Mouse (Mus musculus): Measurements from ENCODE around the gene Ddx50. TPM values are rescaled to one million over a fixed set of nuclear protein-coding genes. Genes with fewer than 3 reads are reported as not detected.

Ddx50 gene
- 31.2 and 44.2 TPM in 2 replicates for polyA plus RNA-seq (2012)

GRCm38 (mm10) chr10:62650881-62651810, at the start of gene Ddx50:
Gene Ddx50, minus strand, starts transcription at chr10:62651218.
- no peak for TF ChIP-seq GATA1 (IDR thresholded peaks at IDR 0.05; ENCODE audit: low read length)

GRCm38 (mm10) chr10:62692771-62693170, 41.8 kb upstream of the Ddx50 start:
- TF ChIP-seq GATA1 (IDR thresholded peaks at IDR 0.05; ENCODE audit: low read length) = no peak

- TF ChIP-seq GATA1 (IDR thresholded peaks at IDR 0.05; ENCODE audit: low read length) = no peak
Observed at GRCm38 (mm10) chr10:62692244-62692643, 41.2 kb upstream of the Ddx50 start.

DNA sequence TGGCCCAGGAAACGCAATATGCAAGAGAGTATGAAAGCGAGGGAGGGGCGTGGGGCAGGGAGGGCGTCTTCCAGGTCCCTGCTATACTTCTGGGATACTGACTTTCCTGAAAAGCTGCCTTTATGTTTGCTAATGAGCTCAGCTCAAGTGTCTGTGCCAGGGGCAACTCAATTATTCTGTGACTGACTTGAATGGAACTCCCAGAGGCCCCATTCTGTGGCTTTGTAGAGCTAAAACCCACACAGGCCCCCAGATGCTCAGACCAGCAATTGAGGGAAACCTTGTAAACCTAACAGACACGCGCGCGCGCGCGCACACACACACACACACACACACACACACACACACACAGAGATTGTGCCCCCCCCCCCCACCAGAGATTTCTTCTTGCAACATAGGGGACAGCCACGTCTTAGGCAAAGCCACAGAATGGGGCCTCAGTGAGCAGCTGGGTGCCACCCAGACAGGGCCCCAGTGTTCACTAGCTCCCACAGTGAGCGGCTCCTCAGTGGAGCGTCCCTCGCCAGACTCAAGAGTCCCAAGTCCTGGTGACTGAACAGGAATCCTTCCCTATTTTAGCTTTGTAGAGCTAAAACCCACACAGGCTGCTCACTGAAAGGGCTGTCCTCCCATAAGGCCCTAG, 36.1 kb upstream of the Ddx50 start:
- no peak for TF ChIP-seq GATA1 (IDR thresholded peaks at IDR 0.05; ENCODE audit: low read length)

- TF ChIP-seq GATA1 (IDR thresholded peaks at IDR 0.05; ENCODE audit: low read length) = no peak
Observed at GRCm38 (mm10) chr10:62683043-62683442, 32.0 kb upstream of the Ddx50 start.

DNA sequence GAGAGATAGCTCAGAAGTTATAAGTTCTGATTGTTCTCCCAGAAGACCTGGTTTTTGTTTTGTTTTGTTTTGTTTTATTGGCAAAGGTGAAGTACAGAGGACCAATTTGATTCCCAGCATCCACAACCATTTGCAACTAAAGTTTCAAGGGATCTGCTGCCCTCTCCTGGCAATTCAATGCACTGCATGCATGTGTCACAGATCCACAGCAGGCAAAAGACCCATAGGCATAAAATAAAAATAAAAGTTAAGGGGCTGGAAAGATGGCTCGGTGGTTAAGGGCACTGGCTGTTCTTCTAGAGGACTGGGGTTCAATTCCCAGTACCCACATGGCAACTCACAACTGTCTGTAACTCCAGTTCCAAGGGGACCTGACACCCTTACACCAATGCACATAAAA, 28.8 kb upstream of the Ddx50 start:
- no peak for TF ChIP-seq GATA1 (IDR thresholded peaks at IDR 0.05; ENCODE audit: low read length)

DNA sequence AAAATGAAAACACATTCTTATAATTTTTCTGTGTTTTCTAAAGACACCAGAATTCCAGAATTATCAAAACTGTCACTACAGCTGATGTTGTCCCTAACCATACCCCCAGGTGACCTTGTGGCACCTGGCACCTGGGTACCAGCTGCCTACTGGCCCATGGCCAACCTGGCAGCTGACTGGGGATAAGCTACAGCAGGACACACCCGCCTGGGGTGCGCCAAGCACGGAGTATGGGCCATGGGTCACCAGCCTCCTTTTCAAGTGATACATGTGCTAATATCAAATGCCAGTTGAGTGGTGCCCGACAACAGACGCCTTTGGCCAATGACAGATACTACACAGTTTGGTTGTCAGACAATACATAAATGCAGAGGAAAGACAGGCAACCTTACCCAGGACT, 26.3 kb upstream of the Ddx50 start:
- TF ChIP-seq GATA1 (IDR thresholded peaks at IDR 0.05; ENCODE audit: low read length) = no peak

DNA sequence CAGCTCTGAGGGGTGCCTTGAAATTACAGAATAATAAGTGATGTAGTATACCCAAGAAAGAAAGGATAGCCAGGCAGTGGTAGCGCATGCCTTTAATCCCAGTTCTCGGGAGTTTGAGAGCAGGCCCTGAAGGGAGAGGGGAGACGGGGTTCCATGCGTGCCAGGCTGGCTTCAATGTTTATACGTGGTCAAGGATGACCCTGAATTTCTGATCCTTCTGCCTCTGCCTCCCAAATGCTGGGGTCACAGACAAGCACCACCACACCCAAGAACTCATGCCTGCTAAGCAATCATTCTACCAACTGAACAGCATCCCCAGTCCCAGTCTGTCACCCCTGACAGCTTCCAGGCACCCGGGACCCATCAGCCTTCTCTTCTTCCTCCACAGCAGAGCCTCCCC, 25.2 kb upstream of the Ddx50 start:
- TF ChIP-seq GATA1 (IDR thresholded peaks at IDR 0.05; ENCODE audit: low read length) = no peak

DNA sequence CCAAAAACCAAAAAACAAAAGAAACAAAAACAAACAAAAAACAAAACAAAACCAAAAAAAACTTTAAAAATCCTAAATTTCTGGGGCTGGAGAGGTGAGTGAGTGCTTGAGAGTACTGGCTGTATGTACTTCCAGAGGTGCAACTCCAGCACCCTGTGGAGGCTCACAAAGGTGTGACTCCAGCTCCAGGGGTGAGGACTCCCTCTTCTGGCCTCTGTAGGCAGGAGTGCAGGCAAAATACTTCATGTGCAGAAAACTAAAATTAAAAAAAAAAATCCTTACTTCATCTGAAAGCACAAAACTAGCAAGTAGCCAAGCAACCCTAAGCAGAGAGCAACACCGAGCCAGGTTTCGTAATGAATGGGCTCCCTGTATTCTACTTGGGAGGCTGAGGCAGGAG, 21.3 kb upstream of the Ddx50 start:
- TF ChIP-seq GATA1 (IDR thresholded peaks at IDR 0.05; ENCODE audit: low read length) = no peak

GRCm38 (mm10) chr10:62669245-62669644, 18.2 kb upstream of the Ddx50 start:
- TF ChIP-seq GATA1 (IDR thresholded peaks at IDR 0.05; ENCODE audit: low read length) = no peak

DNA sequence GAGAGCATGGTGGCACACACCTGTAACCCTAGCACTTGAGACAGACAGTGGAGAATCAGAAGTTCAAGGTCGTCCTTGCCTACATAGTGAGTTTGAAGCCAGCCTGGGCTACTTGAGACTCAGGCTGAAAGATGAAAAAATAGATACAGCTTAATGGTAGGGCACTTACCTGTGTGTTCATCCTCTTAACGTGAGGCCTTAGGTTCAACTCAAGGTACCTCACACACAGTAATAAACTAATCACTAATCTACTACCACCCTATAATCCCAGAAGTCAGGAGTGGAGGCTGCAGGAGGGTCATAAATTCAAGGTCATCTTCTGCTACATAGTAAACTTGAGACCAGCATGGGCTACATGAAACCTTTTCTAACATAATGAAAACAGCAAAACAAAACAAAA, 17.4 kb upstream of the Ddx50 start:
- TF ChIP-seq GATA1 (IDR thresholded peaks at IDR 0.05; ENCODE audit: low read length) = no peak

GRCm38 (mm10) chr10:62668043-62668442, 17.0 kb upstream of the Ddx50 start:
- TF ChIP-seq GATA1 (IDR thresholded peaks at IDR 0.05; ENCODE audit: low read length) = no peak

DNA sequence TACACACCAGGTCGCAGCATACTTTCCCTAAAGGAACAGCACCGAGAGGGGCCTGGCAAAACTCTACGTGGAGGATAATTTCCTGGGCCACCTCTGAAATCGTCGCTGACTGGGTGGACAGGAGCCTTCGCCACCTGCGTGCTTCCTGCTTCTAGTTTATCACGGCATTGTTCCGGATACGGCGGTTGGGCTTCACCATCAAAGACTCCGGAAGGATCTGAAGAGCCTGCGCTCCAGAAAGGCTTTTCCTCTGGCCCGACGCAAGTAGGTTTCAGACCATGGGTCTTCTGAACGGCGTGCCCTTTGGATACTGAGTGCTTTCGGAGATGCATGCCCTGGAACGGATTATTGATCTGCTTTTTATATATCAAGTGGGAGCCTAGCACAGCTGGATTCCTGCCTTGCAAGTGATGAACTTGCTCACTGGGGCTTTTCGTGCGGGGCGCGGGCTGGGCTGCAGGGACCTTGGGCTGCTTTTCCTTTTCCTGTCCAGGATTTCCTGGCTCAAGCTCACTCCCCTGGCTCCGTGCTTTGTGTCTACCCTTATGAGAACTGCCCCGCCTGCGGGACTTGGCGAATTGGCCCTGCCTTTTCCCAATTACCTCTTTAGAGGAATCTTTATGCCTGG, 14.1 kb upstream of the Ddx50 start:
- no peak for TF ChIP-seq GATA1 (IDR thresholded peaks at IDR 0.05; ENCODE audit: low read length)

DNA sequence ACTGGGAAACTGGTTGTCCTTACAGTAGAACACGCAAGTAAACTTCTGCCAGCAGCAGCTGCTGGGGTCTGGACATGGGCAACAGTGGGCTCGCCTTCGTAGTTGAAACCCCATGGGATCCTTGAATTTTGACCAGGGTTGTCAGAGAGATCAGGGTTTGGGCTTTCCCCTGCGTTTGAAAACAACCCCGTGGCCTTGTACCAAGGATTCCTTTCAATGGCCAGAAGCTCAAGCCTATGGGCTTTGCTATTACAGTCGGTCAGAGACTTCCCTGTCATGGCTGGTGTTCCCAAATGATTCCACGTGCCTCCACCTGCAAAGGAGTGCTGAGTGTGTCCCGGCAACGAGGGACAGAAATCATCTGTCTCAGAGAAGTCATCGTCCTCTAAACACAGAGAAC, 13.2 kb upstream of the Ddx50 start:
- no peak for TF ChIP-seq GATA1 (IDR thresholded peaks at IDR 0.05; ENCODE audit: low read length)

- no peak for TF ChIP-seq GATA1 (IDR thresholded peaks at IDR 0.05; ENCODE audit: low read length)
Observed at GRCm38 (mm10) chr10:62656711-62657110, 5.7 kb upstream of the Ddx50 start.

- no peak for TF ChIP-seq GATA1 (IDR thresholded peaks at IDR 0.05; ENCODE audit: low read length)
Observed at GRCm38 (mm10) chr10:62651961-62652360, 943 bp upstream of the Ddx50 start.

Measured in G1E-ER4 (cell line).